Mouse (Mus musculus) stomach, embryonic 16.5 days (tissue): ENCODE measurements around the gene Prr7. TPM values are rescaled to one million over a fixed set of nuclear protein-coding genes. Genes with fewer than 3 reads are reported as not detected.
A peak's percentile ranks its signal among the peaks of the same experiment; 100 is the strongest.

Source experiments
- ATAC-seq: fragments of 200-750 bp; cut with Nextera tagmentation; 2 replicates; pipeline ENCODE4 v1.8.0; 2017; ENCODE audit warnings: moderate number of reproducible peaks, moderate TSS enrichment; ENCODE audit not compliant: insufficient read depth, low FRiP score
- H3K27ac ChIP-seq: fragments of 300-500 bp; sonication (generic); 2 replicates; pipeline ENCODE4 v1.5.1; 2014; ENCODE audit warnings: low read length
- H3K27me3 ChIP-seq: fragments of 300-500 bp; sonication (generic); 2 replicates; pipeline ENCODE4 v1.6.1; 2014; ENCODE audit warnings: low read length, control low read depth, mixed read lengths; ENCODE audit not compliant: control insufficient read depth, insufficient read depth
- H3K36me3 ChIP-seq: fragments of 300-500 bp; sonication (generic); 2 replicates; pipeline ENCODE4 v1.6.1; 2014; ENCODE audit warnings: low read length; ENCODE audit not compliant: control insufficient read depth, insufficient read depth
- H3K4me1 ChIP-seq: fragments of 300-500 bp; sonication (generic); 2 replicates; pipeline ENCODE4 v1.6.1; 2014; ENCODE audit warnings: low read length, control low read depth, mixed read lengths; ENCODE audit not compliant: control insufficient read depth, insufficient read depth
- H3K4me2 ChIP-seq: fragments of 300-500 bp; sonication (generic); 2 replicates; pipeline ENCODE4 v1.6.1; 2014; ENCODE audit warnings: low read depth, low read length, mixed read lengths
- H3K4me3 ChIP-seq: fragments of 300-500 bp; sonication (generic); replicated peaks from 2 replicates; pipeline ENCODE4 v1.5.1; 2014; ENCODE audit warnings: mild to moderate bottlenecking, low read length
- H3K9ac ChIP-seq: fragments of 300-500 bp; sonication (generic); 2 replicates; pipeline ENCODE4 v1.6.1; 2014; ENCODE audit warnings: low read length
- H3K9me3 ChIP-seq: fragments of 300-500 bp; sonication (generic); replicated peaks from 2 replicates; pipeline ENCODE4 v1.6.1; 2016; ENCODE audit warnings: low read length, control low read depth; ENCODE audit not compliant: control insufficient read depth
- WGBS: fragments of 180-500 bp; shearing (Covaris S2); extraction: QIAGEN DNeasy Blood & Tissue Kit; methylation state at CpG from one replicate; pipeline ENCODE4 v1.1.7; 2014; 5-methylcytosine and 5-hydroxymethylcytosine counted together
- polyA plus RNA-seq: library from polyadenylated mRNA; unstranded; fragments of >200 nt; fragmentation: Nextera tagmentation; extraction: Ambion mirVana; gene quantifications from 2 replicates; pipeline ENCODE4 v1.2.1, GENCODE M21; 2015

Gene Prr7
- polyA plus RNA-seq, 1 experiment from 2014 or later, result 0.26 TPM

DNA sequence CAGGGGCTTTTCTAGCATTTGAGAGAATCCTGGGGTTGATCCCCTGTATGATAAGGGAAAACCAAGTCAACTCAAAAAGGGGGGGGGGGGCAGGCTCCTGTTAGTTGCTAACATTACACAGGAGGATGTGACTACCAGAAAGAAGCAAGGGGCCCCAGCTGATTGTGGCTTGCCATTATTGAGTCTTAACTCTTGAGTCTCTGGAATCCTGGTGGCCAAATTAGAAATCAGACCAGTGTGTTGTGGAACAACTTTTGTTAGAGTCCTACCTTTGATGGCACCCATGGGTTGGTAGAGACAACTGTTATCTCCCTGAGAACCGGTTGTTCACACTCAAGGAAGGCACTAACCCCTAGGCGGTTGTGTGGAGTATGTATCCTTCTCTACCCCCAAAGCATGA is 1.1 kb upstream of the Prr7 start:
- Histone ChIP-seq H3K4me3 (no peak overlapping the region), H3K36me3 (0 out of 2 replicates have a peak, but pooled peaks cover 8% of the 10 kb centered on the region), H3K9ac (no peak overlapping the region), H3K27me3 (no peaks in the 10 kb centered on the region), H3K9me3 (no peaks in the 10 kb centered on the region), H3K4me1 (peaks cover 14% of the 10 kb centered on the region), H3K27ac (no peak overlapping the region), H3K4me2 (no peak overlapping the region)
- ATAC-seq, result no peak
- WGBS, result 65% methylated on average over 2 of the region's 2 CpGs

DNA sequence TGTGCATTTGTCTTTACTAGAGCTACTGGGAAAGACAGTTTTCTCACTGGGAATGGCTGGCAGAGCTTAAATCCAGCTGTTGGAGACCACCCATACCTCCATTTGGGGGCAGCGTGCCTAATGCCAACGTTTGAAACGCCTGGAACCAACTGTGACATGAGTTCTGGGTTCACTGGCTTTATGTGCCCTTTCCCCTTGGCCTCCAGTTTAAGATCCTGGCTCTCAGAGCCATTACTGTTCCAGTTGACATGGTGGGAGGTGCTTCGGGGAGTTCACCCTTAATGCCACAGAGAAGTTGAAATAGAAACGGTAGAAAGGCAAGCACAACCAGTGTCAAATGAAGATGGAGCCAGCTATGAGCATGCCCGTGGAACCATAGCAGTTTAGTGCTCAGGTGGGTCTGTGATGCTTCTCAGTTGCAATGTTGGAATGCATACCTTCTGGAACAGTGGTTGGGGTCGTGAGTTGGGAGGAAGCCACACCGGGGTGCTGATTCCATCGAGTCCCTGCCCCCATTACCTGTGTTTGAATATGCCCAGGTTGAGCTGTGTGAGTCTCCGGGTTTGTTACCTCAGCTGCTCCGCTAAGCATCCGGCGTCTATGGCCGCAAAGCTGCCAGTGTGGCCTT is 554 bp upstream of the Prr7 start:
- Histone ChIP-seq H3K9ac (peak overlapping the region; percentile 83), H3K36me3 (0 out of 2 replicates have a peak, but pooled peaks cover 6% of the 10 kb centered on the region), H3K27ac (no peak overlapping the region; the same call in 1 of the 2 replicates), H3K27me3 (no peaks in the 10 kb centered on the region), H3K4me1 (peaks cover 14% of the 10 kb centered on the region), H3K4me3 (peak overlapping the region; percentile 66), H3K4me2 (peak overlapping the region; percentile 96), H3K9me3 (no peaks in the 10 kb centered on the region)
- WGBS, result 12% methylated on average over 14 of the region's 14 CpGs
- no peak for ATAC-seq

- H3K36me3 ChIP-seq, result no peaks in the 10 kb centered on the region
- H3K4me2 ChIP-seq, result peak overlapping the region; percentile 96
- 36% methylated on average over 3 of the region's 3 CpGs for WGBS
- peak overlapping the region; percentile 83 for H3K9ac ChIP-seq
- no peaks in the 10 kb centered on the region for H3K9me3 ChIP-seq
- 0 out of 2 replicates have a peak, but pooled peaks have one; percentile 23 for ATAC-seq
- no peak overlapping the region for H3K27ac ChIP-seq
- no peaks in the 10 kb centered on the region for H3K27me3 ChIP-seq
- H3K4me1 ChIP-seq, result peaks cover 14% of the 10 kb centered on the region
- peak overlapping the region; percentile 66; the same call in 1 of the 2 replicates for H3K4me3 ChIP-seq
Measured at GRCm38 (mm10) chr13:55465184-55465583, 1.1 kb downstream of the Prr7 start.

- H3K4me3 ChIP-seq, result no peak overlapping the region
- 74% methylated on average over 5 of the region's 5 CpGs for WGBS
- H3K4me2 ChIP-seq, result no peak overlapping the region
- no peaks in the 10 kb centered on the region for H3K36me3 ChIP-seq
- H3K4me1 ChIP-seq, result peaks cover 15% of the 10 kb centered on the region
- H3K27ac ChIP-seq, result no peak overlapping the region
- ATAC-seq, result no peak
- H3K27me3 ChIP-seq, result peaks cover 4% of the 10 kb centered on the region; the same call in 1 of the 2 replicates
- H3K9ac ChIP-seq, result no peak overlapping the region
- no peaks in the 10 kb centered on the region for H3K9me3 ChIP-seq
Measured at GRCm38 (mm10) chr13:55465830-55466440, 1.9 kb downstream of the Prr7 start.

DNA sequence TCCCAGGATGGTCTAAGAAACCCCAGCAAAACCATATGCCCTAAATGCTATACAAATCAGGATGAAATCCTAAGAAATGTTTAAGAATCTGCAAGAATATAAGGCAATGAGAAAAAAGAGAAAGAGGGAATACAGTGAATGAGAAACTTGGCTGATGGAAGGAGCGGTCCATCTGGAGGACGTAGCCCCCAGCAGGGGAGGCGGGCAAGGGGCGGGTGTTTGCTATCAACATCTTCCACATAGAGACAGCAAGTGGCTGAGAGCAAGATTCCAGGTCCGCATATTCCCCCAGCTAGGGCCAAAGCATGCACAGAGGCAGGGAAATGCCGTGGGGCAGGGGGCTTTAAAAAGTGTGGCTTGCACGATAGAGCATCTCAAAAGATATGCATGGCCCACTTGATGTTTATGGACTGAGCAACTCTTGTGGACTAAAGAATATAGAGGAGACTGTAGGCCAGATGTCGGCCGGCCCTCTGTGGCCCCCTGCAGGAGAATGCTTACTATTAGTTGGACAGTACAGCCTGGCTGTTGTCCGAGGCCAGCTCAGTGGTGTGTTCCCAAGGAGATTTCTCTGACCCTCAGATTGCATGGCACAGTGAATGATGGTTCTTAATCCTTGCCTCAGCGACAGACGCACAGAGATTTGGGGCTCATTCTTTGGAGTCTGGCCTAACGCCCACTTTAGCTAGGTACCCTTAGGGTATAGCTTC is 4.9 kb downstream of the Prr7 start:
- no peak overlapping the region for H3K9ac ChIP-seq
- no peak overlapping the region for H3K27ac ChIP-seq
- no peak for ATAC-seq
- no peak overlapping the region for H3K4me2 ChIP-seq
- no peak overlapping the region for H3K4me3 ChIP-seq
- no peaks in the 10 kb centered on the region for H3K9me3 ChIP-seq
- WGBS, result 42% methylated on average over 13 of the region's 13 CpGs
- H3K27me3 ChIP-seq, result peaks cover 4% of the 10 kb centered on the region; the same call in 1 of the 2 replicates
- peaks cover 26% of the 10 kb centered on the region for H3K4me1 ChIP-seq
- H3K36me3 ChIP-seq, result no peaks in the 10 kb centered on the region

GRCm38 (mm10) chr13:55470372-55470771 is 6.3 kb downstream of the Prr7 start:
- Histone ChIP-seq H3K27me3 (peaks cover 4% of the 10 kb centered on the region; the same call in 1 of the 2 replicates), H3K9ac (peak overlapping the region; percentile 79; the same call in 1 of the 2 replicates), H3K9me3 (no peaks in the 10 kb centered on the region), H3K4me3 (no peak overlapping the region), H3K4me1 (peaks cover 17% of the 10 kb centered on the region), H3K36me3 (peaks cover 2% of the 10 kb centered on the region; the same call in 1 of the 2 replicates), H3K4me2 (no peak overlapping the region), H3K27ac (no peak overlapping the region)
- 76% methylated on average over 9 of the region's 9 CpGs for WGBS
- ATAC-seq, result no peak

DNA sequence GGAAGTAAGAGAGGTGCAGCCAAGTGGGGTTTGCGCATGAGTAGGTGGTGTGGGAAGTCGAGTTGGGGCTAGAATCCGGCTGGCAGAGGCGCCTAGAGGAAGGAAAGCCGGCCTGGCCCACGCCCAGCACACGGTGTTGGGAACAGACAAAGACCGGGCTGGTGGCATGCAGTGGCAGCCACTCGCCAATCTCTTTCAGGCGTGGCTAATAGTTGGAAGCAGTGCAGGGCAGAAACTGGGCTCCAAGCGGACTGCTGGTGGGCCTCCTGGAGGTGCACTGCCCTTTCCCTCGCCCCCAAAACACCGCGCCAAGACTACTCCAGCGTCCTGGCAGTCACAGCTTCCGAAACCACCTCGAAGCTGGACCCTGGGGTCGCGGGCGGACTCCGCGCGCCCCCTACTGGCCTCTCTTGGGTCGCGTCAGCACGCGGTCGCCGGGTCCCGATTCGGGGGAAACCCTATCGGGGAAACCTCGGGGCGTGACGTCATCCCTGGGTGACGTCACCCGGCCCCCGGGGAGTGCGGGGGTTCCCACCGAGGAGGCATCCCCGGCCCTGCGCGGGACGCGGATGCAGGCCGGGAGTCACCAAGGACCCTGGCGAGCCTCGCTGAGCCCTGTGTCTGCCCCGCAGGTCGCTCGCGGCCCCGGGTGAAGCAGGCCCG is 7.2 kb downstream of the Prr7 start:
- Histone ChIP-seq H3K9ac (peak overlapping the region; percentile 79), H3K27me3 (peaks cover 4% of the 10 kb centered on the region; the same call in 1 of the 2 replicates), H3K9me3 (no peaks in the 10 kb centered on the region), H3K4me3 (peak overlapping the region; percentile 59), H3K4me2 (peak overlapping the region; percentile 100), H3K4me1 (peaks cover 17% of the 10 kb centered on the region), H3K27ac (peak overlapping the region; percentile 23; the same call in 1 of the 2 replicates), H3K36me3 (peaks cover 8% of the 10 kb centered on the region)
- ATAC-seq, result peak; percentile 71
- 1% methylated on average over 54 of the region's 54 CpGs for WGBS

DNA sequence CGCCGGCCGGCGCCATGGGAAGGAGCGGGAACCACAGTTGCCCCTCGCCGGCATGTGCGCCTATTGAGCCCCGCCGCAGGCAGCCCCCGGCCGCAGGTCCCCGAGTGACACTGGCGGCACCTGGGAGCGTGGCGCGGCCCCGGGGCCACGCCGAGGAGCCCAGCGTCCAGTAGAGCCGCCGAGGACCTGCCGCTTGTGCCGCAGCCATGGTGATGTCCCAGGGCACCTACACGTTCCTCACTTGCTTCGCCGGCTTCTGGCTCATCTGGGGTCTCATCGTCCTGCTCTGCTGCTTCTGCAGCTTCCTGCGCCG is 7.7 kb downstream of the Prr7 start:
- no peaks in the 10 kb centered on the region for H3K9me3 ChIP-seq
- peaks cover 4% of the 10 kb centered on the region; the same call in 1 of the 2 replicates for H3K27me3 ChIP-seq
- H3K4me1 ChIP-seq, result peaks cover 17% of the 10 kb centered on the region
- H3K4me2 ChIP-seq, result peak overlapping the region; percentile 100
- peak; percentile 14; the same call in 1 of the 2 replicates for ATAC-seq
- WGBS, result under 1% methylated on average over 31 of the region's 31 CpGs
- peak overlapping the region; percentile 23; the same call in 1 of the 2 replicates for H3K27ac ChIP-seq
- H3K9ac ChIP-seq, result peak overlapping the region; percentile 79
- H3K4me3 ChIP-seq, result peak overlapping the region; percentile 59
- H3K36me3 ChIP-seq, result peaks cover 9% of the 10 kb centered on the region
